Mouse (Mus musculus) forebrain, embryonic 12.5 days (tissue): ENCODE measurements at regions not wholly inside any gene's neighbourhood (a gene's known extent, or its start where the extent isn't known, plus 50 kb on each side); places are given as distances from the start of the nearest gene placed in this dataset.

Experiments
- ATAC-seq: fragments of 200-750 bp; cut with Nextera tagmentation; 2 replicates; pipeline ENCODE4 v1.8.0; 2017; ENCODE audit warnings: moderate TSS enrichment; ENCODE audit not compliant: low FRiP score
- H3K27ac ChIP-seq: fragments of 300-500 bp; sonication (generic); 2 replicates; pipeline ENCODE4 v1.5.1; 2016; ENCODE audit warnings: mild to moderate bottlenecking
- H3K27me3 ChIP-seq: fragments of 300-500 bp; sonication (generic); 2 replicates; pipeline ENCODE4 v1.6.1; 2016; ENCODE audit warnings: mild to moderate bottlenecking
- H3K36me3 ChIP-seq: fragments of 300-500 bp; sonication (generic); replicated peaks from 2 replicates; pipeline ENCODE4 v1.6.1; 2016; ENCODE audit warnings: mild to moderate bottlenecking
- H3K4me1 ChIP-seq: fragments of 300-500 bp; sonication (generic); 2 replicates; pipeline ENCODE4 v1.6.1; 2016
- H3K4me2 ChIP-seq: fragments of 300-500 bp; sonication (generic); 2 replicates; pipeline ENCODE4 v1.6.1; 2016; ENCODE audit warnings: mild to moderate bottlenecking, moderate library complexity
- H3K4me3 ChIP-seq: fragments of 300-500 bp; sonication (generic); replicated peaks from 2 replicates; pipeline ENCODE4 v1.5.1; 2016; ENCODE audit warnings: mild to moderate bottlenecking
- H3K9ac ChIP-seq: fragments of 300-500 bp; sonication (generic); 2 replicates; pipeline ENCODE4 v1.6.1; 2016; ENCODE audit warnings: mild to moderate bottlenecking
- H3K9me3 ChIP-seq: fragments of 300-500 bp; sonication (generic); 2 replicates; pipeline ENCODE4 v1.6.1; 2016
- WGBS: fragments of 180-500 bp; shearing (Covaris S2); methylation state at CpG from one replicate; pipeline ENCODE4 v1.1.7; 2016; 5-methylcytosine and 5-hydroxymethylcytosine counted together

DNA sequence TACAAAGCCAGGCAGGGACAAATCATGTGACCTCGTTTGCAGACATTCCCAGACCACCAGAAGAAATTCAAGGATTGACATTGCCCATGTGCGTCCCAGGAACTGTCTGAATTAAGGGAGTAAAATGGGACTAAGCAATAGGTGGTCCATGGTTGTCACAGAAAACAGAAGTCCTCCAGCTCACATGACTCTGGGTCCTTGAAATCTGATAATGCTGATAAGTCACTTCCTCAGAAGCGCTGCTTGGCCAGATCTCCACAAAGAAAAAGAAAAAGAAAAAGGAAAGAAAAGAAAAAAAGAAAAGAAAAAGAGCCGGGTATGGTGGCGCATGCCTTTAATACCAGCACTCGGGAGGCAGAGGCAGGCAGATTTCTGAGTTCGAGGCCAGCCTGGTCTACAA, 105.3 kb upstream of the Spata13 start:
- Histone ChIP-seq H3K9me3 (peaks cover 5% of the 10 kb centered on the region; the same call in 1 of the 2 replicates), H3K36me3 (no peaks in the 10 kb centered on the region), H3K4me3 (no peak overlapping the region), H3K4me2 (no peak overlapping the region), H3K27me3 (no peaks in the 10 kb centered on the region), H3K9ac (no peak overlapping the region), H3K4me1 (peaks cover 30% of the 10 kb centered on the region), H3K27ac (no peak overlapping the region)
- 90% methylated on average over 7 of the region's 7 CpGs for WGBS
- no peak for ATAC-seq

- WGBS, result 59% methylated on average over 3 of the region's 3 CpGs
- Histone ChIP-seq H3K9me3 (peaks cover 5% of the 10 kb centered on the region; the same call in 1 of the 2 replicates), H3K27ac (peak overlapping the region; percentile 61; the same call in 1 of the 2 replicates), H3K4me1 (peaks cover 35% of the 10 kb centered on the region), H3K4me3 (no peak overlapping the region), H3K36me3 (no peaks in the 10 kb centered on the region), H3K4me2 (no peak overlapping the region), H3K27me3 (no peaks in the 10 kb centered on the region), H3K9ac (no peak overlapping the region)
- no peak for ATAC-seq
Observed at GRCm38 (mm10) chr14:60529022-60529421, 104.8 kb upstream of the Spata13 start.

- Histone ChIP-seq H3K27me3 (no peaks in the 10 kb centered on the region), H3K36me3 (no peaks in the 10 kb centered on the region), H3K9me3 (peaks cover 5% of the 10 kb centered on the region; the same call in 1 of the 2 replicates), H3K27ac (peak overlapping the region; percentile 70), H3K4me2 (no peak overlapping the region), H3K9ac (no peak overlapping the region), H3K4me3 (no peak overlapping the region), H3K4me1 (peaks cover 39% of the 10 kb centered on the region)
- peak; percentile 65; the same call in 1 of the 2 replicates for ATAC-seq
- WGBS, result 26% methylated on average over 7 of the region's 7 CpGs
Observed at GRCm38 (mm10) chr14:60529646-60530347, 104.0 kb upstream of the Spata13 start.

GRCm38 (mm10) chr14:60530348-60530711, 103.5 kb upstream of the Spata13 start:
- H3K4me2 ChIP-seq, result no peak overlapping the region
- peaks cover 5% of the 10 kb centered on the region; the same call in 1 of the 2 replicates for H3K9me3 ChIP-seq

GRCm38 (mm10) chr14:60530973-60531372, 102.8 kb upstream of the Spata13 start:
- peaks cover 39% of the 10 kb centered on the region for H3K4me1 ChIP-seq
- no peak for ATAC-seq
- H3K36me3 ChIP-seq, result no peaks in the 10 kb centered on the region
- H3K4me2 ChIP-seq, result no peak overlapping the region
- peaks cover 5% of the 10 kb centered on the region; the same call in 1 of the 2 replicates for H3K9me3 ChIP-seq
- H3K9ac ChIP-seq, result no peak overlapping the region
- peak overlapping the region; percentile 70; the same call in 1 of the 2 replicates for H3K27ac ChIP-seq
- 88% methylated on average over 5 of the region's 5 CpGs for WGBS
- H3K27me3 ChIP-seq, result no peaks in the 10 kb centered on the region
- no peak overlapping the region for H3K4me3 ChIP-seq

More at GRCm38 (mm10) chr14:60530348-60530711, 103.5 kb upstream of the Spata13 start:
- 33% methylated on average over 6 of the region's 6 CpGs for WGBS
- peaks cover 39% of the 10 kb centered on the region for H3K4me1 ChIP-seq
- peak overlapping the region; percentile 70 for H3K27ac ChIP-seq
- H3K36me3 ChIP-seq, result no peaks in the 10 kb centered on the region
- H3K4me3 ChIP-seq, result no peak overlapping the region
- no peaks in the 10 kb centered on the region for H3K27me3 ChIP-seq
- ATAC-seq, result peak; percentile 28; the same call in 1 of the 2 replicates
- H3K9ac ChIP-seq, result no peak overlapping the region

GRCm38 (mm10) chr14:60531766-60532165, 102.0 kb upstream of the Spata13 start:
- H3K36me3 ChIP-seq, result no peaks in the 10 kb centered on the region
- peaks cover 39% of the 10 kb centered on the region for H3K4me1 ChIP-seq
- ATAC-seq, result no peak
- H3K4me2 ChIP-seq, result no peak overlapping the region
- no peaks in the 10 kb centered on the region for H3K27me3 ChIP-seq
- no peak overlapping the region for H3K9ac ChIP-seq
- no peak overlapping the region for H3K4me3 ChIP-seq
- no peak overlapping the region for H3K27ac ChIP-seq
- peaks cover 5% of the 10 kb centered on the region; the same call in 1 of the 2 replicates for H3K9me3 ChIP-seq

GRCm38 (mm10) chr14:60533452-60534224, 100.2 kb upstream of the Spata13 start:
- Histone ChIP-seq H3K36me3 (no peaks in the 10 kb centered on the region), H3K9ac (peak overlapping the region; percentile 22; the same call in 1 of the 2 replicates), H3K4me3 (0 out of 2 replicates have a peak overlapping the region, but pooled peaks have one; percentile 5), H3K27ac (peak overlapping the region; percentile 77), H3K4me1 (peaks cover 39% of the 10 kb centered on the region), H3K27me3 (no peaks in the 10 kb centered on the region), H3K4me2 (peak overlapping the region; percentile 31), H3K9me3 (peaks cover 8% of the 10 kb centered on the region; the same call in 1 of the 2 replicates)
- peak; percentile 73 for ATAC-seq
- WGBS, result 11% methylated on average over 23 of the region's 23 CpGs

DNA sequence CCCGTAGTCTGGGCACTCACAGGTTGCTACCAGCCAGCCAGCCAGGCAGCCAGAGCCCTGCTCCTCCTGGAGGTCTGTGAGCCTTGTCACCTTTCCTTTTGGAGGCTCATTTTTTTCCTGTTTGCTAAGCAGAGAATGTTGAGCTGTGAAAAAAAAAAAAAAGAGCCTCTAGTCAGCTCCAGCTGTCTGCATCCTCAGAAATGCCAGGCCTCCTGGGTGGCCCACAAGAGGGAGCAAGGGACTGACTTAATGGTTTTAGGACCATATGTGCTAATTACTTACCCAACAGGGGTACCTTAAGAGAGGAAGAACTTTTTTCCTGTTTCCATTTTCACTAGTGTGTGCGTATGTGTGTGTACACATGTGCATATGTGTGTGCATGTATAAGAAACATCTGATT, 94.8 kb upstream of the Spata13 start:
- no peak for ATAC-seq
- 82% methylated on average over 2 of the region's 2 CpGs for WGBS

GRCm38 (mm10) chr14:60540111-60540510, 93.7 kb upstream of the Spata13 start:
- H3K4me3 ChIP-seq, result no peak overlapping the region
- 87% methylated on average over 4 of the region's 4 CpGs for WGBS

More for the DNA sequence above, 94.8 kb upstream of the Spata13 start:
- Histone ChIP-seq H3K4me2 (no peak overlapping the region), H3K4me3 (no peak overlapping the region), H3K27me3 (no peaks in the 10 kb centered on the region), H3K27ac (no peak overlapping the region), H3K9me3 (0 out of 2 replicates have a peak, but pooled peaks cover 3% of the 10 kb centered on the region), H3K36me3 (no peaks in the 10 kb centered on the region), H3K9ac (no peak overlapping the region), H3K4me1 (peaks cover 4% of the 10 kb centered on the region)

GRCm38 (mm10) chr14:60541596-60541995, 92.2 kb upstream of the Spata13 start:
- H3K27ac ChIP-seq, result no peak overlapping the region
- H3K4me2 ChIP-seq, result no peak overlapping the region
- no peak for ATAC-seq
- no peaks in the 10 kb centered on the region for H3K36me3 ChIP-seq
- H3K4me1 ChIP-seq, result no peaks in the 10 kb centered on the region; the same call in 1 of the 2 replicates
- H3K27me3 ChIP-seq, result no peaks in the 10 kb centered on the region
- H3K9me3 ChIP-seq, result 0 out of 2 replicates have a peak, but pooled peaks cover 3% of the 10 kb centered on the region
- H3K9ac ChIP-seq, result no peak overlapping the region
- no peak overlapping the region for H3K4me3 ChIP-seq
- WGBS, result 87% methylated on average over 5 of the region's 5 CpGs

More at GRCm38 (mm10) chr14:60540111-60540510, 93.7 kb upstream of the Spata13 start:
- H3K27ac ChIP-seq, result no peak overlapping the region
- no peaks in the 10 kb centered on the region for H3K36me3 ChIP-seq
- no peaks in the 10 kb centered on the region for H3K27me3 ChIP-seq
- 0 out of 2 replicates have a peak, but pooled peaks cover 3% of the 10 kb centered on the region for H3K9me3 ChIP-seq
- no peak for ATAC-seq
- no peak overlapping the region for H3K9ac ChIP-seq
- H3K4me1 ChIP-seq, result no peaks in the 10 kb centered on the region; the same call in 1 of the 2 replicates
- no peak overlapping the region for H3K4me2 ChIP-seq

DNA sequence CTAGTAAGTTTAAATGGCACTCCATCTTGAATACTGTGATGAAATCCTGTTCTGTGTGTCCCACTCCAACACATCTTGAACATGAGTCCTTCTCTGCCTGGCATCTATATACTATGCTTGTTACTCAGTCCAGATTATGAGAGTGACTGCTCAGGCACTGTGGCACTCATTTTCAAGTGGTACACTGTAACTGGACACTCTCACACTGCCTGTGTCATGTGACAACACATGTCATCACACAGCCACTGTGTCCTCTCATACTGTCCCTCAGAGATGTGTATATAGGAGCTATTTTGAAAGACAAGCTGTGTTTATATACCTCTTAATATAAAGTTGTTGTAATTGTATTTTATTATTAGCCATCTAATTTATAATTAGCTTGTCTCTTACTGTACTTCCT, 89.0 kb upstream of the Spata13 start:
- Histone ChIP-seq H3K27ac (no peak overlapping the region), H3K27me3 (no peaks in the 10 kb centered on the region), H3K4me1 (no peaks in the 10 kb centered on the region; the same call in 1 of the 2 replicates), H3K9me3 (no peaks in the 10 kb centered on the region), H3K4me3 (no peak overlapping the region), H3K36me3 (no peaks in the 10 kb centered on the region), H3K4me2 (no peak overlapping the region), H3K9ac (no peak overlapping the region)
- ATAC-seq, result no peak

DNA sequence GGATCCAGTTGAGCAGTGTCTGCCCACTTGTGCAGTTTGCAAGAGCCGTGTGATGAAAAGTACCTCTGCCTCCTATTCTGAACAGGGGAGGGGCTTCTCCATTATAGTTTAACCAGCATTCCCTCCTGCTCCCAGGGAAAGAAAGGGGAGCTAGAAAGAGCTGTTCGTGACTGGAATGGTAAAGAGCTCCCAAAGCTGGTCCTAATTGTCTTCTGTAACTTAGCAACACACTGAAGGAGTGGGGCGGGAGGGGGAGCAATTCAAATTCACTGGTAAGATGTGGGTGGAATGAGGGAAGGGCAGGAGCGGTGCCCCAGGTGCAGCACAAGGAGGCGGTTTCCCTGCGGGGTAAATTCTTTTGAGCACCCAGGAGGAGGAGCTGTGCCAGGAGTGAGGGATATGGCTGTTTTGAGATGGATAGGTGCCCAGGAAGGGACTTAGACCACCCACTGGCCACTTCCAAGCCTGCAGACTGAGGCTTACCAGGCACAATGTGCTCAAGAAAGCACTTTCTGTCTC, 79.5 kb upstream of the Spata13 start:
- Histone ChIP-seq H3K36me3 (no peaks in the 10 kb centered on the region), H3K9me3 (no peaks in the 10 kb centered on the region), H3K4me2 (peak overlapping the region; percentile 41), H3K4me3 (0 out of 2 replicates have a peak overlapping the region, but pooled peaks have one; percentile 1), H3K4me1 (peaks cover 34% of the 10 kb centered on the region), H3K27ac (peak overlapping the region; percentile 97), H3K27me3 (no peaks in the 10 kb centered on the region), H3K9ac (no peak overlapping the region)
- peak; percentile 94 for ATAC-seq
- 3% methylated on average over 6 of the region's 6 CpGs for WGBS
